Mouse (Mus musculus): ENCODE data around the gene Sirpb1b.
"Not testable (repeated sequence)": the region's sequence is repeated elsewhere in the genome, so short reads cannot be mapped to it uniquely, and the experiment has no call there.

The Sirpb1b gene

DNA sequence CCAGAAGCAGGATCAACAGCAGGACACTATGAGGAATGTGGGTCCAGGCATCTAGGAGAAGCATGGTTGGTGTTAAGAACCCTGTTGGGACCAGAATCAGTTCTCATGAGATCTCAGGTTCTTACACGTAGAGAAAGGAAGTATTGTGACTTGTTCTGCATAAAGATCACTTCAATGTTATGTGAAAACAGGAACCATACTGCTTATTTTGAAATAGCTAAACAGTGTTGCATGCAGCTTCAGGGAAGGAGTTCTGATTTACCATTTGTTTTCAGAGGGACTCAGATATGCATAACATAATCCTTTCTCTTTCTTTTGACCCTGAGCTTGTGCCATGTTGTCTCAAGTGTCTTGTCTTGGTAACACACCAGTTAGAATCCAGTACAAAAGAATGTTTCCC, at the start of gene Sirpb1b:
Gene Sirpb1b (minus strand): TSS at position 179 of the 400 bp plus-strand sequence.
- not testable (repeated sequence) for DNase-seq (ENCODE audit: low spot score in 2 of 2)

DNA sequence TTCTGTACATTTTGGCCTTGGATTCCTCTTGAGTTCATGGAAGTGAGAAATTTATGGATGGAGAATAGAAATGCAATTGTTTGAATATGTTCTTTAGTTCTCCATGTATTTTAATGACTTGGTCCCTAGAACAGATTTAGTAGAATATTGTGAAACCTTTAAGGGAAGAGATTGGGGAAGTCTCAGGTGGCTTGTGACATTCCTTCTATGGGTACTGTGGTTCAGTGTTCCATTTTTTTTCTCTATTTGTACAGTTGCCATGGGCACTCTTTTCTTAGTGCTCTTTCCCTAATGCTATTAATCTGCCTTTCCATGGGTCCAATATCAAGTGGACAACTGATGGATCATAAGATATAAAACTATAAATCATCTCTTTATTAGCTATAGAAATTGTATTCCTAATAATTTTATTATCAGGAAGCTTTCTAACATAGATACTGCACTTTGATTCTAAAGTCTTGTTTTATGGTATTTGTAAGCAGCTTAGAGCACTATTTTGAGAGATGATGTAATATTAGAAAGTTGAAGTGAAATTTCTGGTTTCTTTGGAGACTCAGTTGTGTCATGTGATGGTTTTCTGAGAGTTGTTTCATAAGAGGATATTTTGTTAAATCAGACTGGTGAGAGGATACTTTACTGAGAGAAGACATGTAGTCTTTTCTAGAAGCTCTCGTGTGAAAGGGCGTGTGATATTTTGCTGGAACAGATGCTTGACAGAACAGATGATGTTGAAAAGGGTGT, 15.7 kb upstream of the Sirpb1b start:
- DNase-seq (ENCODE audit: low spot score in 2 of 2), result not testable (repeated sequence)

DNA sequence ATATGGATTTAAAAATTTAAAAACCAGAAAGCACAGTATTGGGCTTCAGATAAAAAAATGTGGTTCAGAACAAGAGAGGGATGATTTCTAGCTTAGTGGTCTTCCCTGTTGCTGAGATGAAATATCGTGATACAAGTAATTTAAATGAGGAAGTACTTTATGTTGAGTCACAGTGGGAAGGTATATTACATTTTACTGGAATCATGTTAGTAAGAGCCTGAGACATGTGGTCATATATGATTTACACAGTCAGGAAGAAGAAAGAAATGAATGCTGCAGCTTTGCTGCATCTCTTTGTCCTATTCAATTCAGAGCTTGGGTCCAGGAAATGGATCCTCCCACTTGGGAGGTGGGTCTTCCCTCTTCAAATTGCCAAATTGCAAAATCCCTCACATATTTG, 11.8 kb upstream of the Sirpb1b start:
- not testable (repeated sequence) for DNase-seq (ENCODE audit: low spot score in 2 of 2)

DNA sequence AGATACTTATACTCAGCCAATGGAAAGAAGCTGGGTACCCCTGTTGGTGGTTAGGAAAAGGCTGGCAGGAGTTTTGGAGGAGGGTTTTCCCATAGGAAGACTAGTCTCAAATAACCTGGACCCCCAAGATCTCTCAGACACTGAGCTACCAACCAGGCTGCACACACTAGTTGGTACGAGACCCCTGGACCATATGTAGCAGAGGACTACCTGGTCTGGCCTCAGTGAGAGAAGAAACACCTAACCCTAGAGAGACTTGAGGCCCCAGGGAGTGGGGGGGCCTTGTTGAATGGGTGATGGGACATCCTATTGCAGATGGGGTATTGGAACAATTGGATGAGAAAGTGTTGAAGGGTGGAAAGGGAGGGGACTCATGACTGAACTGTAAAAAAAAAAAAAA, 8.6 kb upstream of the Sirpb1b start:
- DNase-seq (ENCODE audit: low spot score in 2 of 2), result no peak

DNA sequence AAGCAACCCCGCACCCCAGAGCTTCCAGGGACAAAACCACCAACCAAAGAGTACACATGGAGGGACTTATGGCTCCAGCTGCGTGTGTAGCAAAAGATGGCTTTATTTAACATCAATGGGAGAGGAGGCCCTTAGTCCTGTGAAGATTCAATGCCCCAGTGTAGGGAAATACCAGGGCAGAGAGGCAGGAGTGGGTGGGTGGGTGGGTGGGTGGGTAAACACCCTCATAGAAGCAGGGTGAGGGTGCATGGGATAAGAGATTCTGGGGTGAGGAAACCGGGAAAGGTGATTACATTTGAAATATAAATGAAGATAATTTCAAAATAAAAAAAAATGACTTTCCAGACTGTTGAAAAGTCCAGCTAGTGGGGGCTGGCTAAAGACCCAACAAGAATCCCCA, 8.1 kb upstream of the Sirpb1b start:
- DNase-seq (ENCODE audit: low spot score in 2 of 2), result not testable (repeated sequence)

DNA sequence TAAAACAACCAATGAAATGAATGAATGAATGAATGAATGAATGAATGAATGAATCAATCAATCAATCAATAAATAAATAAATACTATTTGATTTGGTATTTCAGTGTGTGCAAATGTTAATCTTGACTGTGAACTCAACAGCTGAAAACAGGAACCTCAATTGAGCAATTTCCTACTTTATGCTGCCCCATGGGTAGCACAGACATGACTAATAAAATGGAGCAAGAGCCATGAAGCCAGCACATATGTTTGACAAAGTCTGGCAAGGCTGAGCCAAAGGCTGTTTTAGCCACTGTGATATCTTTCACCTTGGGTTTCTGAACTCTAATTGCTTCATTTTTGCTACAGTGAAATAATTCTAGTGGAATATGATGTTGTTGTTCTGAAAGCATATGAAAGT, 1.6 kb upstream of the Sirpb1b start:
- not testable (repeated sequence) for DNase-seq (ENCODE audit: low spot score in 2 of 2)

DNA sequence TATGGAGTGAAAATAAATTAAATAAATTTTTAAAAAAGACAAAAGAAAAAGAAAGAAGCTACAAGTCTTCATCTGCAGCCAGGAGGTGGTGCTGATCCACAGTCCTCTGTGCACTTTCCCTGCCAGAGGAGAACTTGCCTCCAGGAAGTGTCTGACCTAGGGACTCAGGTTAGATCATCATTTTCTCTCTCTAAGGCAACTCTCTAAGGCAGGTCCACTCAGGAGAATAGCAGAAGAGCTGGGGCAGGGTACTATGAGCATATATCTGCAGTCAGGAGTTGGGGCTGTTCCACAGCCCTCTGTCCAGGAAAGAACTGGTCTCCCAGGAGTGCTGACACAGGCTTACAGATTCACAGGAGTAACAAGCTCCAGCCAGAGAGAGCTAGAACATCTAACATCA, 46.3 kb downstream of the Sirpb1b start:
- no peak for DNase-seq (ENCODE audit: low spot score in 2 of 2)

DNA sequence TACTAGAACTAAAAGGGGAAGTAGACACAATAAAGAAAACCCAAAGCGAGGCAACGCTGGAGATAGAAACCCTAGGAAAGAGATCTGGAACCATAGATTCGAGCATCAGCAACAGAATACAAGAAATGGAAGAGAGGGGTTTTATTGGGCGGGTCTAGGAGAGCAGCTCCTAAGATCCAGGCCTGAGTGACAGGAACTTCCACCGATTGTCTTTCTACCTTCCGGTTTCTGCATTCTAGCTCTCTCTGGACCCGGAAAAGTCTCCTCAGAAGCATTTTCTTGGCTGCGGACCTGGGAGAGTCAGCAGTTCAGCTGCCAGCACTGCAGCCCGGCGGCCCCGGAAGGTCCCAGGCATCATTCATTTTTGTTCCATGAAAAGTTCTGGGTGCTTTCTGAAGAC, 61.3 kb downstream of the Sirpb1b start:
- DNase-seq (ENCODE audit: low spot score in 2 of 2), result not testable (repeated sequence)

DNA sequence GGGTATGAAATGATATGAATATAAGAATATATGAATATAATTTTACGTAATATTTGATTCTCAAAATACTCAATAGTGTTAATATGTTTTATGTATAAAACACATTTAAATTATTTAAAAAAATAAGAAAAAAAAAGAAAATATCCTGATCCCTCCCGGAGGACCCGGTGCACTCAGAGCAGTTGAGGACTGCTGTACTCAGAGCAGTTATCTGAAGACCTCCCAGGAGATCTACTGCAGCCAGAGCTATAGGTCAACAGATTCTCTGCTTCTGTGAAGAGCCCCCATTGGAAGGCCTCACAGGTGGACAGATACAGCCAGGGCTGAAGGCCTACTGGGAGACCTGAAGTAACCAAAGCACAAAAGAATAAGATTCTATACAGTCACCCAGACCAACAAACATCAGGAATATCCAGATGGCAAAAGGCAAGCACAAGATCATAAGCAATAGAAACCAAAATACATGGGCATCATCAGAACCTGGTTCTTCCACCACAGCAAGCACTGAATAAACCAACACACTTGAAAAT, 67.0 kb downstream of the Sirpb1b start:
- not testable (repeated sequence) for DNase-seq (ENCODE audit: low spot score in 2 of 2)

DNA sequence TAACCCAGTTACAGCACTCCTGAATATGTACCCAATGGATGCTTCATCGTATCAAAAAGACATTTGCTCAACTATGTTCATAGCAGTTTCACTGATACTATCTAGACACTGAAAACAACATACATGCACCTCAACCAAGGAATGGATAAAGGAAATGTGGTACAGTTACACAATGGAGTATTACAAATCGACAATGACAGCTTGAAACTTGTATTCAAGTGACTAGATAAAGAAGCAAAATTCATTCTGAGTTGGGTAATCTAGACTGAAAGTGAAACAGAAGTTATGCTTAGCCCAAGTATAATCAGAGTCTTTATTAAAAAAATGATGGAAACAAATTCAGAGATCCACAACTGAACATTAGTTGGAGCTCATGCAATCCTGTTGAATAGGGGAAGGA, 100.0 kb downstream of the Sirpb1b start:
- not testable (repeated sequence) for DNase-seq (ENCODE audit: low spot score in 2 of 2)

DNA sequence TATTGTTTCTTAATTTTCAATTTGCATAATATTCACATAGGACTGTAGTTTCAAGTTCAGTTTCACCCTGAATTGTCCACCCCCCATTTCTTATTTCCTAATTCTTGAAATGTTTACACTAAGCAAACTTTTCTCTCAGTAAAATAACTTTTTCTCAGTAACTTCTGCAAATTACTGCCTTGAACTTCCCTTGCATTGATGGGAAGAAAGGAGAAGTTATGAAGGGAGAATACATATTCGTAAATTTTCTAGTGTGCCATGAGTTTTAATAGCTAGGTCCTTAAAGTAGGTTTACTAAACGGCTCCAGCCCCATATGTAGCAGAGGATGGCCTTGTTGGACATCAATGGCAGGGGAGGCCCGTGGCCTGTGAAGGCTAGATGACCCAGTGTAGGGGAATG, 104.7 kb downstream of the Sirpb1b start:
- DNase-seq (ENCODE audit: low spot score in 2 of 2), result not testable (repeated sequence)
